Mouse (Mus musculus) ES-E14 (cell line): Measurements from ENCODE around the gene Cyth3.

Experiments
- CHD2 ChIP-seq: IDR thresholded peaks from 2 replicates; pipeline ENCODE4 v1.6.1; 2014; ENCODE audit warnings: mild to moderate bottlenecking, low read depth, low read length, inconsistent platforms
- HCFC1 ChIP-seq: IDR thresholded peaks from 2 replicates; pipeline ENCODE4 v1.6.1; 2012; ENCODE audit warnings: low read length, inconsistent platforms, borderline replicate concordance; ENCODE audit not compliant: insufficient read depth
- MAFK ChIP-seq: IDR thresholded peaks from 2 replicates; pipeline ENCODE4 v1.6.1; 2014; ENCODE audit warnings: mild to moderate bottlenecking, low read depth, low read length, inconsistent platforms; ENCODE audit not compliant: insufficient read depth
- ZC3H11A ChIP-seq: IDR thresholded peaks from 2 replicates; pipeline ENCODE4 v1.6.1; 2012; ENCODE audit warnings: low read depth, mild to moderate bottlenecking, inconsistent platforms, low read length, borderline replicate concordance
- ZNF384 ChIP-seq: IDR thresholded peaks from 2 replicates; pipeline ENCODE4 v1.6.1; 2012; ENCODE audit warnings: low read depth, low read length, inconsistent platforms

DNA sequence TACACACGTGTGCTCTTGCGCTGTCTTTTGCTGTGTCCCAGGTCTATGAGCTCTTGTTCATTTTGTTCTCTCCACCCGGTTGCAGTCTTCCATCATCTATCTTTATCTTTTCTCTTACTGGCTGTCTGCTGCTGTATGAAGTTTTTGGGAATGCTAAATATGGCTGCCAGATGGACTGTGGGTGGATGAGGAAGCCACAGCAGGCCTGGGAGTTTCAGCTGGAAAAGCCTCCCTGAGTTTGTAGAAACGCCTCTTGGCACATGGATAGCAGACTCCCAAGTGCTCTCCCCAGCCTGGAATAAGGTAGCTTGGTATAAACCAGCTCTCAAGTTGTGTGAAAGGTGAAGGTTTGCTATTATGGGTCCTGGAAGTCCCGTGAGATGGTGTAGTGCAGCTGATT lies 68.7 kb downstream of the Cyth3 start:
- no peak for TF ChIP-seq HCFC1
- no peak for TF ChIP-seq CHD2
- TF ChIP-seq ZC3H11A: no peak
- no peak for TF ChIP-seq ZNF384
- no peak for TF ChIP-seq MAFK
